Mouse (Mus musculus): Measurements from ENCODE around the gene Lkaaear1.

The Lkaaear1 gene

GRCm38 (mm10) chr2:181683381-181683780, 14.9 kb downstream of the Lkaaear1 start:
- no peak for DNase-seq (ENCODE audit: low read depth, low spot score)

GRCm38 (mm10) chr2:181681978-181682377, 16.3 kb downstream of the Lkaaear1 start:
- DNase-seq (ENCODE audit: low read depth, low spot score) = no peak

GRCm38 (mm10) chr2:181680716-181681117, 17.5 kb downstream of the Lkaaear1 start:
- no peak for DNase-seq (ENCODE audit: low read depth, low spot score)

GRCm38 (mm10) chr2:181679951-181680715, 18.1 kb downstream of the Lkaaear1 start, which contains the start of gene Tcea2:
Tcea2 (plus strand) TSS chr2:181680310.
- no peak for DNase-seq (ENCODE audit: low read depth, low spot score)

- DNase-seq (ENCODE audit: low read depth, low spot score) = peak; percentile 50
These were observed 19.5 kb downstream of the Lkaaear1 start for GRCm38 (mm10) chr2:181678780-181679179.

GRCm38 (mm10) chr2:181677755-181678098, 20.5 kb downstream of the Lkaaear1 start:
- DNase-seq (ENCODE audit: low read depth, low spot score) = no peak

- DNase-seq (ENCODE audit: low read depth, low spot score) = no peak
These were observed 21.0 kb downstream of the Lkaaear1 start for GRCm38 (mm10) chr2:181677096-181677754.

DNA sequence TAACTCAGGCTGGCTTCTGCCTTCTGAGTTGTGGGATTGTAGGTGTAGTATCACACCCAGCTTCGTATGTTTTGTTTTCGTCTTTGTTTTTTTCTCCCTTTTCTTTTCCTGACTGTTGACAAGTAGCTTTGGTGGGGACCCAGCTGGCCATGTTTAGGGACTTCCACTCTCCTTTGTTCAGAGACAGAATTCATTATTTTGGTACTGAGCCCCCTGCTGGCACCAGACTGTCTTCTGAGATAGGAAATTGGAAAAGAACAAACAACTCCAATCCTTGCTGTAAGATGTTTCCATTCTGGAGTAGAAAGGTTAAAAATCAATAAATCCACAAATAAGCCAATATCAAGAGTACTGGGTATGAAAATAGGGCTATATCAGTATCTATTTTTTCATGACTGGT, 21.8 kb downstream of the Lkaaear1 start:
- no peak for DNase-seq (ENCODE audit: low read depth, low spot score)

DNA sequence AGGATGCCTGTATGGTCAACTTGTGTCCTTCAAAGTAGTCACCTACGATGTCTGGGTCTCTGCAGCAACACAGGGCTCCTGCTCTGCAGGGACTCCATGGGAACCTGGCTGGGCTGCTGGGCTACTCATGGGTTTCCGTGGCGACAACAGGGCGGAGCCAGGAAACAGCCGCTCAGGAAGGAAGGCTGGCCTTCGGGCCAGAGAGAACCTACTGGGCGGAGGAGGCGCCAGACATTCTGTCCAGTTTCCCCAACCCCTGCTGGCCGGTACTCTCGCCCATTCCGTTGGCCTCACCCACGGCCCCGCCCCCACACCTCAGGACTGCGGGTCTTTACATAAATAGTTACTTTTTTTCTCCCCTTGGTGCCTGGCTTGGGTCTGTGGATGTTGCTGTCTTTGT, 22.8 kb downstream of the Lkaaear1 start:
- DNase-seq (ENCODE audit: low read depth, low spot score) = no peak

- DNase-seq (ENCODE audit: low read depth, low spot score) = no peak
These were observed 23.3 kb downstream of the Lkaaear1 start for GRCm38 (mm10) chr2:181674934-181675333.

GRCm38 (mm10) chr2:181673501-181673900, 24.7 kb downstream of the Lkaaear1 start:
- no peak for DNase-seq (ENCODE audit: low read depth, low spot score)

DNA sequence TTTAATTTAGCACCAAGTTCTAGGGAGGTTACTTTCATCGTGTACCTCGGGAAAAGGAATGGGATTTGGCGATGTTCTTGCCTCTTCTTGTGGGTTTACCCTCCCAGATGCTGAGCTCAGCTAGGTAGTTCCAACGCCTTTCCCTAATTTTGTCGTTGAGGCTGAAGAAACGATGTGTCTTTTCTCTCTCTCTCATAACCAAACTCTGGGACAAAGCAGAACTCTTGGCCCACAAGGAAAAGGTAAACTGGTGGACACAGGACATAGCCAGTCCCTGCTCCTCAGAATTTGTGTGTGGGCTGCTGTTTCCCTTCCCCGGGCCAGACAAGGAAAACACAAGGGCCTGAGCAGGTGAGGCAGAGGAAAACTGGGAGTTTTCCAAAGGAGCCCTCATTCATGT, 26.3 kb downstream of the Lkaaear1 start:
- no peak for DNase-seq (ENCODE audit: low read depth, low spot score)

DNA sequence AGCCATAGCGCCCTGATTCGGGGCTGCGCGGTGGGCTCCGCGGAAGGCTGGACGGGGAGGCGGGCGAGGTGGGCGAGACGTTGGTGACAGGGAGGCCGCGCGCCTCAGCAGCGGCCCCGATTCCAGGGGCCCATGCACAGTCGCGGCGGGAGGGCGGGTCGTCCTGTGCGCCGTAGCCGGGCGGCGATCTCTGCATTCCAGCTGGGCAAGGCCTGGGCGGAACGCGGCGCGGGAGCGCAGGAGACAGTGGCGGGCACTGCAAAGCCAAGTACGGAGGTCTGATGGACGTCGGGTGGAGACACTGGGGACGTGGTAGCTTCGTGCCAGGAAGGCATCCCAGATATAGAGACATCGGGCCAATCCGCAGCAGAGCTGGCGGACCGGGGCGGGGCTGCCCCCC, 26.9 kb downstream of the Lkaaear1 start, which contains the start of gene Sox18:
TSS of gene Sox18 (minus strand) at position 315 of the 400 bp plus-strand sequence.
- DNase-seq (ENCODE audit: low read depth, low spot score) = no peak

GRCm38 (mm10) chr2:181670913-181671311, 27.3 kb downstream of the Lkaaear1 start:
- DNase-seq (ENCODE audit: low read depth, low spot score) = no peak

DNA sequence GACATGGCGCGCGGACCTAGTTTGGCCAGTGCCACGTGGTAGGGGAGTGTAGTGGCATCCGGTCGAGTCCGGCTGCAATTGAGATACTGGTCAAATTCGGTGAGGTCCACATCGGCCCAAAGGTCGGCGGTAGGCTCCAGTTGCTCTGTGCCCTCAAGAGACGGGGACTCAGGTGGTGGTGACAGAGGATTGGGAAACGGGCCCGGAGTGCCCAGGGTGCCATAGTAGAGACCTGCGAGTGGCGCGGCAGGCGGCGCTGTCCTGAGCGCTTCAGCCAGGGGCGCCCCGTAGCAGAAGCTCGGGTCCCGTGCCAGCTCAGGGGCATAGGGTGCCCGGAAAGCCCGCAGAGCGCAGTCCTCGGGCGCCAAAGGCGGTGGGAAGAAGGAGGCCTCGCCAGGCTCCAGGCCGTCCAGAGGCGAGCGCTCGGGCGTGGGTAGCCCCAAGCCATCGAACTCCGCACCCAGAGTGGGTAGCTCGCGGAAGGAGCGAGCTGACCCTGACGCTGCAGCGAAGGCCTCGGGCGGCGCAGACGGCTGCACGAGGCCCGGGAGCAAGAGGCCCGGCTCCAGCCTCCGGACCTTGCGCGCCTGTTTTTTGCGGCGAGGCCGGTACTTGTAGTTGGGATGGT, 27.8 kb downstream of the Lkaaear1 start:
- no peak for DNase-seq (ENCODE audit: low read depth, low spot score)

DNA sequence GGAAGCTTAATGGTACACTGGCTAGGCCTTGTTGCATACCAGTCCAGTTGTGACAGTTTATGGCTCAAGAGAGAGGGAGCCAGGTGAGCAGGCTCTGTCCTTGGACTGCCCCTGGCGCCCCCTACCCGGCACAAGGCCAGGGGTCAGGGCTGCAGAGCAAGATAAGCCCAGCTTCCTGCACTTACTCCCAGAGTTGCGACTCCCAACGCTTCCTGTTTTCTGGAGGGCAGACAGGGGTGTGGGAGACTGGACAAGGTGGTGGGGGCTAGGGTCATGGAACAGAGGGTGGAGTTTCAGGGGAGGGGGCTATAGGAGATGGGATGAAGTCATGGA, 35.0 kb downstream of the Lkaaear1 start:
- no peak for DNase-seq (ENCODE audit: low read depth, low spot score)

DNA sequence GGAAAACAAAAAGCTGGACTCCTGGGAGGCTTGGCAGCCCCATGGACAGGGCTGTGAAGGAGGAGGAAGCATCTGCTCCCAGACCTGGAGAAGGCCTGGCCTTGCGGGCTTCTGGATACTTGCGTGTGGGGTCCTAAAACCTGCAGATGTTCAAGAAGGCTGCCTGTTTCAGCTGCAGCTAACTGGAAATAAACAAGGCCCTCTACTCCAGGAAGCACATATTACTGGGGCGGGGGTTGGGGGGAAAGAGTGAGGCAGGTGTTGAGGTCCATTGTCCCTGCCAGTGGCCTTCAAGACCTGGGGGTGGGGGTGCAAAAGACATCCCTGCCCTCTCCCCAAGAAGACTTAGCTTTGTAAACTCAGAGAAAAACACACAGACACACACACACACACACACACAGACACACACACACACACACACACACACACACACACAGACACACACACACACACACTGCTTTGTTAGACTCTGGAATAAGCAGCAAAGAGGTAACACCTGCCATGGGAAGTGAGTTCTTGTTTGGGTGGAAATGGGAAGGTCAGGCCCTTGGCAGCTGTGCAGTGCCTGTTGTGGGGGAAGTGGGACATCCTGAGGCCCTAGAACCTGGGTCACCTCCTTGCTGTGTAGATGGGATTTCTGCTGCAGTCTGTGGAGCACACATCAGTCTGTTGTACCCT, 35.5 kb downstream of the Lkaaear1 start:
- no peak for DNase-seq (ENCODE audit: low read depth, low spot score)

- no peak for DNase-seq (ENCODE audit: low read depth, low spot score)
These were observed 38.6 kb downstream of the Lkaaear1 start for GRCm38 (mm10) chr2:181659609-181660055.

DNA sequence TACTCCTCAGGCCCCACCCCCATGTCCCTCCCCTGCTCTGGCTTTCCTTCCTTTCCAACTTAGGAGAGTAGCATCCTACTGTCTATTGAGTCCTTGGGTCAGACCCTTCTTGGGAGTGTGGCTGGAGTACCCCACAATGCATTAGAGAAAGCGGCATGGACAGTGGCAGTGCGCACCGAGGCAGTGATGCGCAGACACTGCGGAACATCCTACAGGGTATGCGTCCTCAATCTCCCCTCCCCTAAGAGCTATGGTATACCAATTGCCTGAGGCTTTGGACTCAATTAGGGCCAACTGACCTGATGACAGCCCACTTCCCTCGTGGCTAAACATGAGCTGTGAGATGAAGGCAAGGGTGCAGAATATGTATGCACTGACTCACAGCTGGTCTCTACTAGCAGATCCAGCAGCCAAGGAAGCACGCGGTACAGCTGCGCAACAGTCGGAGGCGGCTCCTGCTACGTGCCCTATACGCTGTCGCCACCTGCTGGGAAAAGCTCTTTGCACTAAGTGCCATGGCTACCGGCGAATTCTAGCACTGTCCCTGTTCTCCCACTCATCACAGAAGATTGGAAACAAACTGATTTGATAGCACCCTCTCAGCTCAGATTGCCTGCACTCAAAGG, 39.2 kb downstream of the Lkaaear1 start:
- no peak for DNase-seq (ENCODE audit: low read depth, low spot score)

DNA sequence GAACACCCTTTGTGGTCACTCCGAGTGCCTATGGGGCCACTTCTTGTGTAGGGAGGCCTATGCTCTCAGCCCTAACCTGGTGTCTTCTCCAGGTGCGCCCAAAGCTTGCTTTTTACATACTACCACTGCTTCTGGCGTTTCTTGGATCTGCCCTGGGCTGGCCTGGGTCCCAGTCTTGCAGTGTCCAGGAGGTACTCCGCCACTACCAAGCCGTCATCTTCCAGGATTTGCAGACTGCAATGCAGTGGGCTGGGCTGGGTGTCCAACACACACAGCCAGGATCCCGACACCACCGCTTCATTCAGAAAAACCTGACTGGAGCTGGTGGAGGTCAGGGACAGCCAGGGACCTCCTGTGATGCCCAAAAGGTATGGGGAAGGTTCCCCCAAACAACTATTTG, 39.7 kb downstream of the Lkaaear1 start:
- DNase-seq (ENCODE audit: low read depth, low spot score) = no peak

- DNase-seq (ENCODE audit: low read depth, low spot score) = no peak
These were observed 40.8 kb downstream of the Lkaaear1 start for GRCm38 (mm10) chr2:181657441-181657840.

- no peak for DNase-seq (ENCODE audit: low read depth, low spot score)
These were observed 41.5 kb downstream of the Lkaaear1 start, which contains the start of gene Gm29797 for GRCm38 (mm10) chr2:181656734-181657133. Gm29797 (plus strand) TSS chr2:181657034.

All from retina, adult 2 months (tissue).